Mouse (Mus musculus) intestine, embryonic 16.5 days (tissue): ENCODE data around the gene Akap6. TPM values are rescaled to one million over a fixed set of nuclear protein-coding genes. Genes with fewer than 3 reads are reported as not detected.

Experiments used
- ATAC-seq: fragments of 200-750 bp; cut with Nextera tagmentation; 2 replicates; pipeline ENCODE4 v1.8.0; 2017; ENCODE audit warnings: moderate TSS enrichment, moderate library complexity
- H3K27ac ChIP-seq: fragments of 300-500 bp; sonication (generic); 2 replicates; pipeline ENCODE4 v1.5.1; 2014; ENCODE audit warnings: mild to moderate bottlenecking, low read length
- H3K27me3 ChIP-seq: fragments of 300-500 bp; sonication (generic); replicated peaks from 2 replicates; pipeline ENCODE4 v1.6.1; 2014; ENCODE audit warnings: low read length, control low read depth, mixed read lengths; ENCODE audit not compliant: control insufficient read depth, insufficient read depth
- H3K36me3 ChIP-seq: fragments of 300-500 bp; sonication (generic); 2 replicates; pipeline ENCODE4 v1.6.1; 2014; ENCODE audit warnings: low read length, control low read depth; ENCODE audit not compliant: control insufficient read depth, insufficient read depth
- H3K4me1 ChIP-seq: fragments of 300-500 bp; sonication (generic); 2 replicates; pipeline ENCODE4 v1.6.1; 2014; ENCODE audit warnings: low read length, control low read depth, mixed read lengths; ENCODE audit not compliant: control insufficient read depth, insufficient read depth
- H3K4me2 ChIP-seq: fragments of 300-500 bp; sonication (generic); 2 replicates; pipeline ENCODE4 v1.6.1; 2014; ENCODE audit warnings: low read depth, low read length, control low read depth
- H3K4me3 ChIP-seq: fragments of 300-500 bp; sonication (generic); 2 replicates; pipeline ENCODE4 v1.5.1; 2014; ENCODE audit warnings: mild to moderate bottlenecking, low read length
- H3K9ac ChIP-seq: fragments of 300-500 bp; sonication (generic); 2 replicates; pipeline ENCODE4 v1.6.1; 2014; ENCODE audit warnings: low read depth, low read length
- H3K9me3 ChIP-seq: fragments of 300-500 bp; sonication (generic); 2 replicates; pipeline ENCODE4 v1.6.1; 2016; ENCODE audit warnings: low read length, control low read depth; ENCODE audit not compliant: control insufficient read depth
- WGBS: fragments of 180-500 bp; shearing (Covaris S2); extraction: QIAGEN DNeasy Blood & Tissue Kit; methylation state at CpG from one replicate; pipeline ENCODE4 v1.1.7; 2014; 5-methylcytosine and 5-hydroxymethylcytosine counted together
- polyA plus RNA-seq: library from polyadenylated mRNA; unstranded; fragments of >200 nt; fragmentation: Nextera tagmentation; extraction: Ambion mirVana; gene quantifications from 2 replicates; pipeline ENCODE4 v1.2.1, GENCODE M21; 2015

Gene Akap6
- polyA plus RNA-seq, 1 experiment from 2014 or later, result 1.4 TPM

DNA sequence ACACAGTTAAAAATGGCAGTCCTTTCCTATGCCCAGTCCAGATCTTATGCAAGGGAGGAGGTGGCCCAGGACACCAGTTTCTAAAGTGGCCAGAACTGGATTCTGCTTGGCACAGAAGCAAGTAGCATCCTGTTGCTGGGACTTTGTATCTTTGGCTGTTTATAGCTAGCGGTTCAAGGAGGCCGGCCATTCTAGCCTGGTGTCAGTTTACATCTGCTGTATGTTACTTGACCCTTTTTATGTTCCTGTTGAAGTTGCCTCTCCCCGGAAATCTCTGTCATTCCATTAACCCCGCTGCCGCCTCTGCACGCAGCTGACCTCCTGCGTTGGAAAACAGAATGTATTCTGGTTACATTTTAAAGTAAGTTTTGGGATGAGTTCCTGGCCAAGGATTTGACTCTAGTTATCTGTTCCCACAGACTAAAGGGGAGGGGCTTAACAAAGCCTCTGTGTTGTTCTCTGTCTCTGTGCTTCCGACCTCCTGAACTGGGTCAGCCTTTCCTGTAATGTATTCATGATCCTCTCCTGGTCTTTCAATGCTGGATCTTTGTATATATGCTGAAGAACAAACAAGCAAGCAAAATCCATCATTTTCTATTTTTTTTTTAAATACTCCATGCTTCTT, 168.9 kb downstream of the Akap6 start:
- H3K9ac ChIP-seq, result no peak overlapping the region
- WGBS, result 31% methylated on average over 8 of the region's 8 CpGs

DNA sequence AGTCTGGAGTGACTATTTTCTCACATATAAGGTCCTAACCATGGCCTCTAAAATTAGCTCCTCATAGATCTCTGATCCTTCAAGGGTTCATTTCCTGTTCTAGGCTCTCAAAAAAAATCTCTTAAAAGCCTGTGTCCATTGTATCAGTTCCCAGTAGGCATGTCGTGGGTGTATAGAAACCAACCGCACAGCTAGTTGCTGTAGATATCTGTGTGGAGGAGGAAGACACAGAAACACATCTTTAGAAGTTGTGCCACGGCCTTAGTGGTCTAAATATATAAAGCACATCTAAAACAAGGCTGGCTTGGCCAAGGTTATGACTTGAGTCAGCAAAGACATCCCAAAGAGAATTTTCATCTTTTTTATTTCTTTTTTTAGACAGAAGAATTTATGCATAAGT, 172.4 kb downstream of the Akap6 start:
- H3K9me3 ChIP-seq, result no peaks in the 10 kb centered on the region
- H3K4me2 ChIP-seq, result no peak overlapping the region
- no peaks in the 10 kb centered on the region for H3K36me3 ChIP-seq
- no peaks in the 10 kb centered on the region for H3K27me3 ChIP-seq
- H3K9ac ChIP-seq, result no peak overlapping the region
- no peak overlapping the region for H3K4me3 ChIP-seq
- WGBS, result 77% methylated on average over 3 of the region's 3 CpGs
- no peak for ATAC-seq
- no peak overlapping the region for H3K27ac ChIP-seq
- H3K4me1 ChIP-seq, result no peaks in the 10 kb centered on the region

More for the DNA sequence above, 168.9 kb downstream of the Akap6 start:
- no peaks in the 10 kb centered on the region for H3K4me1 ChIP-seq
- H3K27me3 ChIP-seq, result no peaks in the 10 kb centered on the region
- H3K4me3 ChIP-seq, result no peak overlapping the region
- ATAC-seq, result peak; percentile 79
- peaks cover 5% of the 10 kb centered on the region; the same call in 1 of the 2 replicates for H3K9me3 ChIP-seq
- no peak overlapping the region for H3K4me2 ChIP-seq
- peak overlapping the region; percentile 57; the same call in 1 of the 2 replicates for H3K27ac ChIP-seq
- no peaks in the 10 kb centered on the region for H3K36me3 ChIP-seq

DNA sequence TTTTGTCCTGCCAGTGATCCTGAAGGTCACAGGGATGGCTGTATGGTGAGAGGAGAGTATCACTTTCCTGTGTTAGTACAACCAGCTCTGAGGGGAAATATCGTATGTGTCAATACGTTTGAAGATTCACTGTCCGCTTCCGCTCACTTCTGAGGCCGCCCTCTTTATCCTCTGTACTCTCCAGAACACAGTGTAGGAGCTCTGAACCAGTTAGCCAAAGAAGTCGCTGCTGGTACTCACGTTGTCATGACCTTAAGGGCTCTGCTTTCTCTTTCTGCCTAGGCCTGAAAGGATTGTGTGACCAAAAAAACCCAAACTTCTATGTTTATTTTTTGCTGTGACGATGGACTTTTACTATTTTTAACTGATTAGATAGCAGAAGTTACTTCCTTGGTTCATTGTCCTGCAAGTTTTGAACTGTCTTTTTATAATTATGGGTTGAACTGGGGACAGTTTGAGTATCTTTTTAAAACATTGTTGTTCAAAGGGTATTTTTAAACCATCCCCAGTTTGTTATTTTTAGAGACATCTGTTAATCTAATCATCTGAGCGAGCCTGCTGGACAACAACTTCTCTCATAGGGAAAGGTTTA, 175.2 kb downstream of the Akap6 start:
- Histone ChIP-seq H3K4me1 (no peaks in the 10 kb centered on the region), H3K9ac (no peak overlapping the region), H3K9me3 (no peaks in the 10 kb centered on the region), H3K27me3 (no peaks in the 10 kb centered on the region), H3K4me3 (no peak overlapping the region), H3K36me3 (no peaks in the 10 kb centered on the region), H3K4me2 (no peak overlapping the region), H3K27ac (no peak overlapping the region)
- 58% methylated on average over 9 of the region's 9 CpGs for WGBS
- no peak for ATAC-seq

DNA sequence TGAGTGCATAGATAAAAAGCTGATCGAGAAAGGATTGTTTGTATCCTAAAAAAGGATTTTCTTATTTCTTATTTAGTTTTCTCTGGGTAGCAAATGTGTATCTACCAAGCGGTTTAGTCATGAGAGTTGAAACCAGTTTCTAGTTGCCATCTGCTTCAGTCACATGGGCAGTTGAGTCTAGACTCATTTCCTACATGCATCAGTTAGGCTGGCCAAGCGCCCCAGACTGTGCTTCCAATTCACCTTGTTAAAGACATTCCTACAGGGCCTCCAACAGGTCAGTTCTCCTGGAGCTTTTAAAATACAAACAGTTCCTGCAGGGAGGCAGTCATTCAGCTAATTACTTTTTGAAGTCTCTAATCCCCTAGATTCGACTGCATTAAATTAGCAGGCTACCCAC, 176.9 kb downstream of the Akap6 start:
- Histone ChIP-seq H3K4me3 (no peak overlapping the region), H3K4me2 (no peak overlapping the region), H3K36me3 (no peaks in the 10 kb centered on the region), H3K9me3 (no peaks in the 10 kb centered on the region), H3K27ac (no peak overlapping the region), H3K9ac (no peak overlapping the region), H3K27me3 (no peaks in the 10 kb centered on the region), H3K4me1 (no peaks in the 10 kb centered on the region)
- WGBS, result 63% methylated on average over 4 of the region's 4 CpGs
- ATAC-seq, result no peak

DNA sequence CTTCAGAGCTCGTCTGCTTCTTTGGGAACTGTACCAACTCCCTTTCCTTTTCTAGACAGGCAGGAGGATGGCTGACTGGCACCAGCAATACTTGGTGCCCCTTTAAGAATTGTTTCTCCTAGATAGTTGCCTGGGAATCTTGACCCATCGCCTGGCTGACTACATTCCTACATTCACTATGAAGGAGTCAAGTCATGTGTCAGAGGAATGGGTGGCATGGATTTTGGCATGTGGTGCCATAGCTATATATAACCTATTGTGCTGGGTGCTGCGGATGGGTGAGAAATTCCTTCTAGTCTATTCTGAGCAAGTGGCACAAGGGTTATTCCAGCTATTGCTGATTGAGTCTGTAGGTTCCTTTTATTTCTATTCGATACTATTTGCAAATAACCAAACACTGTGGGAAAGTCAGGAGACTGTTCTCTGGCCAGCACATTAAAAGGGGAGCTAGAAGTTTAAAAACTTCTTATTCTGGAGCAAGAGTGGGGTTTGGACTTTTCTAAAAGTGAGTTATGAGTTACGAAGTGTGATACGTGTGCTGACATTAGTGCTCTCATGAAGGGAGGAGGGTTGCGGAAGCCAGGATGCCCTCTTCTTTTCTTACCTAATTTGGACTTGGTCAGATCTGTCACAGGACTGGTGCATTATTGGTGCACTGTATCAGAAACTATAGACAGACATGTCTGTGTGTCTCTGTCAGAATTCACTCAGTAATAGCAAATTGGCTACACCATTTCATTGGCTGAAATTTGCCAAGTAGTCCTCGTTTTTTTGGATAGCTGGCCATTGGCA, 178.0 kb downstream of the Akap6 start:
- ATAC-seq, result no peak
- Histone ChIP-seq H3K9ac (no peak overlapping the region), H3K27me3 (no peaks in the 10 kb centered on the region), H3K36me3 (no peaks in the 10 kb centered on the region), H3K4me2 (no peak overlapping the region), H3K9me3 (no peaks in the 10 kb centered on the region), H3K4me1 (no peaks in the 10 kb centered on the region), H3K4me3 (no peak overlapping the region), H3K27ac (no peak overlapping the region)
- WGBS, result 88% methylated on average over 8 of the region's 8 CpGs

DNA sequence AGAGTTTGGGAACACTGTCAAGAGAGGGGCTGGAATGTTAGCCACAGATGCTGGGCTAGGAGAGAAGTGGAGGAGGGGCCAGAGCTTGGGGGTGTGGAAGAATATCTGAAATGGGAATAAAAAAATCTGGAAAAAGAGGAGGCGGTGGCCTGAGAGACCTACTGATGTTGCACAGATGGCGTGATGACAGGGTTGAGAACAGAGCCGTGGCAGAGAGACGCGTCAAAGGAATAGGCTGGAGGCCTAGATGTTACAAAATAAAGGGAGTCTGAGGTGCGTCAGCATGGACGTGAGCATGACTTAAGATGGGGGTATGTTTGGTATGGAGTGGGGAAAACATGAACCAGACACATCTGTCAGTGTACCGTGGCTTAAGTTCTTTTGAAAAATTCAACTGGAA, 180.1 kb downstream of the Akap6 start:
- Histone ChIP-seq H3K9ac (no peak overlapping the region), H3K27me3 (no peaks in the 10 kb centered on the region), H3K4me3 (no peak overlapping the region), H3K9me3 (no peaks in the 10 kb centered on the region), H3K27ac (no peak overlapping the region), H3K4me2 (no peak overlapping the region), H3K36me3 (no peaks in the 10 kb centered on the region), H3K4me1 (no peaks in the 10 kb centered on the region)
- 65% methylated on average over 8 of the region's 8 CpGs for WGBS
- ATAC-seq, result peak; percentile 38; the same call in 1 of the 2 replicates

DNA sequence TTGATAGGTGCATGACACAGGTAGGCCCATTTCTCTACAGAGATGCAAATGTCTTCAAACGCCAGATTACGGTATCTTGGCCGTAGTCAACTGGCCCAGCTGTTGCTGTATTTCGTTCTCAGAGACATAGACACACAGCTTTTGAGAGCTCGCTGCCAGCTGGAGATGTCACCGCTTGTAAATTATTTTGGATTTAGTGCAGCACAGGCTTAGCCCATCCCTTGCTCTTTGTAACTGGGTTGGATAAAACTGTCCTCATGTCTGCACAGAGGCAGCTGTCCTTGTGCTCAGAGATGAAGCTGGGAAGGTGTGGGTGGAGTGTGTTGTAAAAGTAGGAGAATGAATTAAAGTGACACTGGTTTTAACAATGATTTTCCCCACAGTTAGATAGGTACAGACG, 193.3 kb downstream of the Akap6 start:
- H3K36me3 ChIP-seq, result no peaks in the 10 kb centered on the region
- H3K4me3 ChIP-seq, result no peak overlapping the region
- H3K4me1 ChIP-seq, result no peaks in the 10 kb centered on the region
- no peak for ATAC-seq
- no peak overlapping the region for H3K4me2 ChIP-seq
- H3K9ac ChIP-seq, result no peak overlapping the region
- H3K27ac ChIP-seq, result no peak overlapping the region
- WGBS, result 78% methylated on average over 7 of the region's 7 CpGs
- H3K27me3 ChIP-seq, result no peaks in the 10 kb centered on the region
- H3K9me3 ChIP-seq, result no peaks in the 10 kb centered on the region

DNA sequence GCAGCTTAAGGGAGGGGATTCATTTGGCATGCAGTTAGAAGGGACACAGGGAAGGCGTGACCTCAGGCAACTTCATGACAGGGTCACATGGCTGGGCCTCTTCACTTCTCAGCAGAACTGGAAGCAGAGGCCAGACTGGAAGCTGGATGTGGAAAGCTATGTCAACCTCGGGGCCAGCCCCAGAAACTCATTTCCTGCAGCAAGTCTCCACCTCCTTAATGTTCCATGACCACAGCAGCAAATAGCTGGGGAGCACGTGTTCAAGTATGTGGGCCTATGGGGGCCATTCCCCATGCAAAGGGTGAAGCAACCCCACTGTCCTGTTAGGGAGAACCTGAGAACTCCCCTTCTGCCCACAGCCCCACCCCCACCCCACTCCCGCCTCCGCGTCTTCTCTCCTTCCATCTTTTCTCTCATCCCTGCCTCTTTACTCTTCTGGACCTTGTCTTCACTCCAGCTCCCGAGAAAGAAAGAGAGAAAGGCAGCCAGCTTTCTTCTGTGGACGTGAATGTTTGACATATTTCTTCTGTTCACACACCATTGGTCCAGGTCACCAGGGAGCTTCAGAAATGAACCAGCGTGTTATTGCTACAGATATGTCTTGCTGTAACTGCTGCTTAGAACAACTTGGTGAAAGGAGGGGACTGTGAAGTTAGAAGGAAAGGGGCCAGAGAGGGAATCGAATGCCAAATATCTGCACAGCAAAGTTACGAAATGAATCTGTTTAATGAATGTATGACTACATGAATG, 194.6 kb downstream of the Akap6 start:
- H3K9ac ChIP-seq, result no peak overlapping the region
- no peak overlapping the region for H3K27ac ChIP-seq
- no peaks in the 10 kb centered on the region for H3K9me3 ChIP-seq
- H3K4me3 ChIP-seq, result no peak overlapping the region
- ATAC-seq, result no peak
- 74% methylated on average over 11 of the region's 11 CpGs for WGBS
- no peak overlapping the region for H3K4me2 ChIP-seq
- H3K27me3 ChIP-seq, result no peaks in the 10 kb centered on the region
- H3K4me1 ChIP-seq, result no peaks in the 10 kb centered on the region
- no peaks in the 10 kb centered on the region for H3K36me3 ChIP-seq
